Mouse (Mus musculus): ENCODE results near the gene Jkamp. TPM values are rescaled to one million over a fixed set of nuclear protein-coding genes. Genes with fewer than 3 reads are reported as not detected.
"Not testable (repeated sequence)": the region's sequence is repeated elsewhere in the genome, so short reads cannot be mapped to it uniquely, and the experiment has no call there.

Jkamp gene
- 10 to 100 TPM; 51.7 to 53.9 TPM for total RNA-seq (2021)
- long read RNA-seq, experiment 1, transcript Jkamp-202 (7 exons, 1,874 nt), result minor isoform, 29 of 86 reads
- long read RNA-seq, experiment 1, transcript Jkamp-201 (7 exons, 1,292 nt), result major isoform, 38 of 86 reads
- long read RNA-seq, experiment 1, partial matches to known transcripts, result 6 of 86 reads
- long read RNA-seq, experiment 1, other reads (novel, unspliced or antisense), result 13 of 86 reads
- long read RNA-seq, experiment 2, transcript Jkamp-201 (7 exons, 1,292 nt), result major isoform, 52 of 101 reads
- long read RNA-seq, experiment 2, transcript Jkamp-202 (7 exons, 1,874 nt), result minor isoform, 33 of 101 reads
- long read RNA-seq, experiment 2, partial matches to known transcripts, result 5 of 101 reads
- long read RNA-seq, experiment 2, other reads (novel, unspliced or antisense), result 9 of 101 reads

GRCm38 (mm10) chr12:72085329-72086165 lies at the start of gene Jkamp, which contains the start of gene L3hypdh:
Jkamp (plus strand) TSS chr12:72085589.
L3hypdh (minus strand) TSS chr12:72085439.
- DNase-seq (ENCODE audit: low spot score in 2 of 2), result peak; percentile 98

- DNase-seq (ENCODE audit: low spot score in 2 of 2), result no peak
Observed at GRCm38 (mm10) chr12:72036097-72036661, 49.2 kb upstream of the Jkamp start.

- no peak for DNase-seq (ENCODE audit: low spot score in 2 of 2)
Observed at GRCm38 (mm10) chr12:72037049-72037448, 48.3 kb upstream of the Jkamp start.

- DNase-seq (ENCODE audit: low spot score in 2 of 2), result no peak
Observed at GRCm38 (mm10) chr12:72038866-72039265, 46.5 kb upstream of the Jkamp start.

- no peak for DNase-seq (ENCODE audit: low spot score in 2 of 2)
Observed at GRCm38 (mm10) chr12:72039501-72039900, 45.9 kb upstream of the Jkamp start.

GRCm38 (mm10) chr12:72041238-72041637 lies 44.2 kb upstream of the Jkamp start:
- no peak for DNase-seq (ENCODE audit: low spot score in 2 of 2)

- no peak for DNase-seq (ENCODE audit: low spot score in 2 of 2)
Observed at GRCm38 (mm10) chr12:72047513-72047912, 37.9 kb upstream of the Jkamp start.

GRCm38 (mm10) chr12:72050156-72050555 lies 35.2 kb upstream of the Jkamp start:
- DNase-seq (ENCODE audit: low spot score in 2 of 2), result not testable (repeated sequence)

GRCm38 (mm10) chr12:72050821-72051220 lies 34.6 kb upstream of the Jkamp start:
- no peak for DNase-seq (ENCODE audit: low spot score in 2 of 2)

- DNase-seq (ENCODE audit: low spot score in 2 of 2), result no peak
Observed at GRCm38 (mm10) chr12:72052571-72052970, 32.8 kb upstream of the Jkamp start.

- no peak for DNase-seq (ENCODE audit: low spot score in 2 of 2)
Observed at GRCm38 (mm10) chr12:72053303-72053702, 32.1 kb upstream of the Jkamp start.

GRCm38 (mm10) chr12:72053851-72054250 lies 31.5 kb upstream of the Jkamp start:
- DNase-seq (ENCODE audit: low spot score in 2 of 2), result no peak

GRCm38 (mm10) chr12:72057780-72058179 lies 27.6 kb upstream of the Jkamp start:
- no peak for DNase-seq (ENCODE audit: low spot score in 2 of 2)

- DNase-seq (ENCODE audit: low spot score in 2 of 2), result peak in 1 of 2 experiments; percentile 9
Observed at GRCm38 (mm10) chr12:72069626-72070326, 15.6 kb upstream of the Jkamp start.

- DNase-seq (ENCODE audit: low spot score in 2 of 2), result peak; percentile 86 to 91
Observed at GRCm38 (mm10) chr12:72070327-72071269, 14.8 kb upstream of the Jkamp start, which contains the start of gene Gpr135. Gpr135 (minus strand) TSS chr12:72071125.

- DNase-seq (ENCODE audit: low spot score in 2 of 2), result no peak
Observed at GRCm38 (mm10) chr12:72078248-72078647, 7.1 kb upstream of the Jkamp start.

- no peak for DNase-seq (ENCODE audit: low spot score in 2 of 2)
Observed at GRCm38 (mm10) chr12:72081961-72082360, 3.4 kb upstream of the Jkamp start.

GRCm38 (mm10) chr12:72082370-72082769 lies 3.0 kb upstream of the Jkamp start:
- DNase-seq (ENCODE audit: low spot score in 2 of 2), result no peak

GRCm38 (mm10) chr12:72083265-72083664 lies 2.1 kb upstream of the Jkamp start:
- DNase-seq (ENCODE audit: low spot score in 2 of 2), result no peak

Data from left cerebral cortex, adult 18-20 months (tissue).